13 mouse cellular contexts compared by ENCODE assay signal in genomic region chr5:113776896-113777226, GRCm38 (mm10). TPM values are rescaled to one million over a fixed set of nuclear protein-coding genes. Genes with fewer than 3 reads are reported as not detected.
DNase-seq lines count a peak whose midpoint lies in the region; ATAC-seq and TF ChIP-seq lines count a peak whose summit lies in the region.
"Had no signal": no experiment of that assay in that cellular context is flagged by ENCODE, and none has a peak within 500 bp of the region (broad histone marks: within the 10 kb centered on the region; RNA-seq: fewer than 3 reads in every experiment).

No protein-coding gene starts in this region.

- ATAC-seq in intestine, embryonic 16.5 days = no peak
- ATAC-seq: midbrain, embryonic 15.5 days had no signal

- no peak overlapping the region for H3K4me2 ChIP-seq in intestine, embryonic 16.5 days (ENCODE audit: low read depth, low read length)
- H3K4me2 ChIP-seq: hindbrain, embryonic 13.5 days; limb, embryonic 12.5 days; midbrain, embryonic 15.5 days had no signal

- no peaks in the 10 kb centered on the region for H3K4me1 ChIP-seq in lung, adult 2 months (ENCODE audit: control insufficient read depth, insufficient read depth, low read length)
- H3K4me1 ChIP-seq in intestine, embryonic 16.5 days (ENCODE audit: control insufficient read depth, insufficient read depth, low read length) = peaks cover 11% of the 10 kb centered on the region

- H3K27me3 ChIP-seq in intestine, embryonic 16.5 days (replicated peaks; ENCODE audit: control insufficient read depth, insufficient read depth, low read length) = no peaks in the 10 kb centered on the region
- H3K27me3 ChIP-seq: hindbrain, embryonic 13.5 days; limb, embryonic 12.5 days; midbrain, embryonic 15.5 days had no signal

- 78% methylated on average over 8 of the region's 8 CpGs for WGBS in lung, adult 2 months
- 88% methylated on average over 8 of the region's 8 CpGs for WGBS in intestine, embryonic 16.5 days

- H3K9ac ChIP-seq in intestine, embryonic 16.5 days (ENCODE audit: low read depth, low read length) = no peak overlapping the region
- H3K9ac ChIP-seq: hindbrain, embryonic 13.5 days; limb, embryonic 12.5 days; midbrain, embryonic 15.5 days had no signal

- H3K27ac ChIP-seq in intestine, embryonic 16.5 days (ENCODE audit: low read length) = no peak overlapping the region
- H3K27ac ChIP-seq: forebrain, embryonic 10.5 days; hindbrain, embryonic 13.5 days; limb, embryonic 12.5 days; midbrain, embryonic 15.5 days had no signal

- H3K4me3 ChIP-seq in lung, adult 2 months (replicated peaks; ENCODE audit: extremely low read depth, low read depth, low read length) = no peak overlapping the region
- no peak overlapping the region for H3K4me3 ChIP-seq in intestine, embryonic 16.5 days (ENCODE audit: low read length)
- H3K4me3 ChIP-seq: forebrain, embryonic 10.5 days; hindbrain, embryonic 13.5 days; limb, embryonic 12.5 days; midbrain, embryonic 15.5 days had no signal

- no peak for DNase-seq in lung, adult 2 months
- DNase-seq in lung, postnatal 14 days = no peak
- peak; percentile 54 for DNase-seq in c-Kit-positive CD71-negative TER-119-negative erythroid progenitor cells, embryonic 14.5 days (ENCODE audit: low read depth)
- peak; percentile 53 to 63 for DNase-seq in lung, postnatal 4 days
- peak; percentile 55 to 80 for DNase-seq in spleen, postnatal 4 days (ENCODE audit: low spot score in 2 of 2)
- DNase-seq in cerebellum, postnatal 4 days (ENCODE audit: low spot score in 2 of 2) = no peak

- TF ChIP-seq CTCF in lung, adult 2 months (IDR thresholded peaks at IDR 0.05; ENCODE audit: insufficient read depth, low read length) = no peak

- H3K36me3 ChIP-seq in intestine, embryonic 16.5 days (ENCODE audit: control insufficient read depth, insufficient read depth, low read length) = peaks cover 17% of the 10 kb centered on the region

- H3K9me3 ChIP-seq in intestine, embryonic 16.5 days (ENCODE audit: control insufficient read depth, low read length) = no peaks in the 10 kb centered on the region
- H3K9me3 ChIP-seq: forebrain, embryonic 10.5 days; hindbrain, embryonic 13.5 days; limb, embryonic 12.5 days; midbrain, embryonic 15.5 days had no signal

- peak; percentile 17; the same call in 1 of the 2 replicates for TF ChIP-seq POLR2A in lung, adult 2 months (IDR thresholded peaks at IDR 0.05; ENCODE audit: borderline replicate concordance, extremely low read depth, low read depth, low read length)

RNA-seq across cellular contexts. Expression of gene Iscu, which starts 4.3 kb away (rescaled TPM):
- polyA plus RNA-seq in lung, adult 2 months (2012; rRNA removed) = 115 and 118 TPM in 2 replicates
- 99.0 and 114 TPM in 2 replicates for polyA plus RNA-seq in intestine, embryonic 16.5 days (2015; fragmentation: Nextera tagmentation; extraction: Ambion mirVana)

RNA-seq across cellular contexts. Expression of gene Sart3, which starts 4.6 kb away (rescaled TPM):
- 20.2 and 24.2 TPM in 2 replicates for polyA plus RNA-seq in lung, adult 2 months (2012; rRNA removed)
- polyA plus RNA-seq in intestine, embryonic 16.5 days (2015; fragmentation: Nextera tagmentation; extraction: Ambion mirVana) = 30.2 and 30.6 TPM in 2 replicates

RNA-seq across cellular contexts. Expression of gene Tmem119, which starts 23.5 kb away (rescaled TPM):
- polyA plus RNA-seq in lung, adult 2 months (2012; rRNA removed) = 59.9 and 72.5 TPM in 2 replicates
- 56.6 and 63.7 TPM in 2 replicates for polyA plus RNA-seq in intestine, embryonic 16.5 days (2015; fragmentation: Nextera tagmentation; extraction: Ambion mirVana)

RNA-seq across cellular contexts. Expression of gene Ficd, which starts 41.3 kb away (rescaled TPM):
- 10.6 and 10.7 TPM in 2 replicates for polyA plus RNA-seq in lung, adult 2 months (2012; rRNA removed)
- polyA plus RNA-seq in intestine, embryonic 16.5 days (2015; fragmentation: Nextera tagmentation; extraction: Ambion mirVana) = 5.6 and 7.1 TPM in 2 replicates

RNA-seq across cellular contexts. Expression of gene 1700069L16Rik, which starts 52.3 kb away (rescaled TPM):
- polyA plus RNA-seq in lung, adult 2 months (2012; rRNA removed) = not detected in 2 replicates
- not detected in 2 replicates for polyA plus RNA-seq in intestine, embryonic 16.5 days (2015; fragmentation: Nextera tagmentation; extraction: Ambion mirVana)
- polyA plus RNA-seq: forebrain, embryonic 10.5 days; gonadal fat pad, adult 2 months; hindbrain, embryonic 13.5 days; limb, embryonic 12.5 days; midbrain, embryonic 15.5 days; stomach, embryonic 16.5 days had no signal

Comparison
In these comparisons a context has a peak if more than half of its experiments do, and no peak if none do; other contexts are left out.
1. DNase-seq: peak in c-Kit-positive CD71-negative TER-119-negative erythroid progenitor cells, embryonic 14.5 days (single experiment), lung, postnatal 4 days (2 of 2) and spleen, postnatal 4 days (2 of 2); none in lung, adult 2 months (single experiment), lung, postnatal 14 days (single experiment) and cerebellum, postnatal 4 days (0 of 2).